Mouse (Mus musculus) fat pad, adult 2 months (tissue): ENCODE data around the gene Cyb5d1.
A peak's percentile ranks its signal among the peaks of the same experiment; 100 is the strongest.
"Not testable (repeated sequence)": the region's sequence is repeated elsewhere in the genome, so short reads cannot be mapped to it uniquely, and the experiment has no call there.

ENCODE experiments used
- DNase-seq: peaks from one replicate; pipeline ENCODE4 v3.0.0-alpha.2; 2011; ENCODE audit warnings: low read depth, low spot score; ENCODE audit errors: extremely low read depth

Gene Cyb5d1

DNA sequence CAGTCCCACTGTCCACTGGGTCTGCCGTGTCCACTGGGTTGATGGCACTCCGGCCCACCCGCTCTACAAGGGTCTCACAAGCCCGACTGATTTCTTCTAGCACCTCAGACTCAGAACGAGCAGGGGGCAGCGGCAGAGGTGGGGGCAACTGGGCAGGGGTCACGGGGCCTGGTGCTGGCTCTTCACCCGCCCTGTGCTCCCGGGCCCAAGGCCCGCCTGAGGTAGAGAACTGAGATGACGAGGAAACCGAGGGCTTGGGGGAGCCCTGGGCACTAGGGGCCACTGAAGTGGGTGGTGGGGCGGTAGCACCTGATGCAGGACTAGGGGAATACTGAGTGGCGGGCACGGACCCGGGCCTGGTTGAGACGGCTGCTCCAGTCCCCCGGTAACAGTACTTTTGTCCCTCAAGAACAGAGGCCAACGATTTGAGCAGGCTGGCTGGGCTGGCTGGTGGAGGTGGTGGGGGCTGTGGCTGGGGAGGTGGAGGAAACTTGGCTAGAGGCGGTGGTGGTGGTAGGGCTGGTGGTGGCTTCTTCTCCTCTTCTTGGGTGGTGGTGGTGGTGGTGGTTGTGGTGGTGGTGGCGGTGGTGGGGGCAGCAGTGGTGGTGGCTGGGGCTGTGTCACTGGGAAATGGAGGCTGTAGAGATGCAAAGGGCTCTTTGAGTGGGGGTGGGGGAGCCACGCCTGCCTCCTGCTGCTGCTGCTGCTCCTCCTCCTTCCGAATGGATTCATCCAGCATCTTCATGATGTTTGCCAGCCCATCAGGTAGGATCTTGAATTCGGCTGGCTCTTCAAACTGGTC lies 9.4 kb upstream of the Cyb5d1 start:
- no peak for DNase-seq

DNA sequence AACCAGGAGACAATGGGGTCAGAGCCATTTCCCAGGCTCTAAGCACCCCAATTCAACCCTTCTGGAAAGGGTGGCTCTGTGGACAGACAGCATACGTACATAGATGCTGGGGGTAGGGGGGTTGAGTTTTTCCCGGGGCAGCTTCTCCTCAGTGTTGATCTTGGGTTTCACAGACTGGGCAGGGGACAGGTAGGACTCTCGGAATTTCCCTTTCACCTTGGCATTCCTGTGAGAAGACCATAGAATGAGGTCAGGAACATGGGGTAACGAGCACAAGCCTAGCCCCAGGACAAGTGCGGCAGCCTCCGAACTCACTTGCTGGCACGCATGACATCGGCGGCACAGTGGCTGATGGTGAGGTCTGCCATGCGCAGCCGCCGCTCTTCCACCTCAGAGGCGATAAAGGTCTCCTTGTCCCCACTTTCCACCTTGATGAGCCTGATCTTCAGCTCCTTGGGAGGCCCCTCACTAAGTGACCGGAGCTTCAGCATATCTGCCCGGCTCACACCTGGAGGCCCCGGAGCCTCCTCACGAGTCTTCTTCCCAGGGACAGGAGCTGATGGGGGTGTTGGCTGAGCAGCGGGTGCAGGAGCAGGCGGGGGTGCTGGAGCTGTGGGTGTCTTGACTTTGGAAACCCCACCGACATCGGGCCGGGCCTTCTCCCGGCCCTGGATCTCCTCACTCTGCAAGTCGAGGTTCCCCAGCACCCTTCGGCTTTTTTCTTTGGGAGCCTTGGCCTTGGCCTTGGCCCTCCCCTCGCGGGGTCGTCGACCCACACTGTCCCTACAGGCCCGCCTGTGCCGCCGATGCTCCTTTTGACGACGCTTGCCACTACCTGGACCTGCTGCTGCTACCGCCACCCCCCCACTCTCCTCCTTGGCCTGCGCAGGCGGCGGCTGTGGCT lies 8.5 kb upstream of the Cyb5d1 start:
- DNase-seq: no peak

DNA sequence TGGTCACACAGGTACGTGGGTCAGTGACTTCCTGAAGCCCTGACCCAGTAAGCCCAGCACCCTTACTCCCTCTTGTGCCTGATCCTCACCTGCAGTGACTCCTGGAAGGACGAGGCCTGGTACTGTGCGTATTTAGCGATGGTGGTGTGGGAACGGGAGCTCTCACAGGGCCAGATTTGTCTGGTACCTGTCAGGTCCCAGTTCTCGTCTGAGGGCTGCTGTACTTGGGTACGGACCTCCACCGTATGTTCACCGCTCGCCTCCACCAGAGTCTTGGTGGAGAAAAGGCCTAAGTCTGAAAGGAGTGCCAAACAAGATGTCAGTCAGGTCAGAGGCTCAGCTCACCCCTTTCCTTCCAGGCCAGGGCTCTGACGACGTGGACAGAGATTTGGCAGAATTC lies 6.6 kb upstream of the Cyb5d1 start:
- no peak for DNase-seq

DNA sequence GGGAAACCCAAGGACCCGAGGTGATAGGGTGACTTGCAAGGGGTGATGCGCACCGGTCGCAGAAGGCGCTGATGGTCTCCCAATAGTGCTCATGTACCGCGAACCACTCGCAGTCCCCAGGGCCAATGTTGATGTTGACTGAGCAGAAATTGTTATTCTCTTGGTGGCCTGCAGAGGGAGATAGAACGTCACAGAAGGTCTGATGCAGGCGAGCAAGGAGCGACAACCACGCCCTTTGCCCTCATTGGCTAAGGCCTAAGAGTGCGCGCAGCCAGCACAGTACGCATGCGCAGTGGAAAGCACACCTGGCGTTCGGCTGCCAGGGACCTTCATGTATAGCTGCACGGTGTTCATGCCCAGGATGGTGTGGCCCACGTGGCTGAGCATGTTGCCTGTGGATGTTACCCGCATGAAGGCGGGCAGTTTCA lies 5.8 kb upstream of the Cyb5d1 start:
- no peak for DNase-seq

DNA sequence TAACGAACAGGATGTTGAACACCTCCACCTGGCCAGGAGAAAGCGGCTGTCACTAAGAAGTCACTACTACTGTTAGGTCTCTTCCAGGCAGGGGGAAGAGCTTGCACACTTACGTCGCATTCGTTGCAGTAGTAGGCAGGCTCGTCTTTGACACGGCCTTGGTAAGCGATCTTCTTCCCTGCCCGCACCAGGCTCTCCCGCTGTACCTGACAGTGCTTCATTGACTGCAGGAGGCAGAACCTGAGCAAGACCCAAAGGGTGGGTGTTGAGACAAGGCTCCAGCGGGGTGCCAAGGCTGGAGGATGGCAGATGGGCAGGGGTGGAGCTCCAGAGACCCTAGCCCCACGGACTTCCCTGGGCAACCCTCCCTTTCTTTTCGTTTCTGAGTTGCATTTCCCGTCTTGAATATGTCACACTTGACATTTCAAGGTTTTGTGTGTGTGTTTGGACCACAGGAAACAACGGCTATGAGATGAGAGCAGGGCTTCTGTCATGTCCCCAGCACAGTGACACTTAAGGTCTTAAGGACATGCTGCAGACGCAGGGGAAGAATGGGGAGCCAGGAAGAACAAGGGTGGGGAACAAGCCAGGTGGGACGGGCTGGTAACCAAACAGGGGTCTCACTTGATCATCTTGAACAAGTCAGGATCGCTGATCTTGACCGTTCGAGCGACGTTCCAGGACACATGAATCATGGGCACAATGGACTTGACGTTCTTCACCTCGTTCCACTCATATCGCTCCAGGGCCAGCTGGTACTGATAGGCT lies 4.8 kb upstream of the Cyb5d1 start:
- DNase-seq: no peak

DNA sequence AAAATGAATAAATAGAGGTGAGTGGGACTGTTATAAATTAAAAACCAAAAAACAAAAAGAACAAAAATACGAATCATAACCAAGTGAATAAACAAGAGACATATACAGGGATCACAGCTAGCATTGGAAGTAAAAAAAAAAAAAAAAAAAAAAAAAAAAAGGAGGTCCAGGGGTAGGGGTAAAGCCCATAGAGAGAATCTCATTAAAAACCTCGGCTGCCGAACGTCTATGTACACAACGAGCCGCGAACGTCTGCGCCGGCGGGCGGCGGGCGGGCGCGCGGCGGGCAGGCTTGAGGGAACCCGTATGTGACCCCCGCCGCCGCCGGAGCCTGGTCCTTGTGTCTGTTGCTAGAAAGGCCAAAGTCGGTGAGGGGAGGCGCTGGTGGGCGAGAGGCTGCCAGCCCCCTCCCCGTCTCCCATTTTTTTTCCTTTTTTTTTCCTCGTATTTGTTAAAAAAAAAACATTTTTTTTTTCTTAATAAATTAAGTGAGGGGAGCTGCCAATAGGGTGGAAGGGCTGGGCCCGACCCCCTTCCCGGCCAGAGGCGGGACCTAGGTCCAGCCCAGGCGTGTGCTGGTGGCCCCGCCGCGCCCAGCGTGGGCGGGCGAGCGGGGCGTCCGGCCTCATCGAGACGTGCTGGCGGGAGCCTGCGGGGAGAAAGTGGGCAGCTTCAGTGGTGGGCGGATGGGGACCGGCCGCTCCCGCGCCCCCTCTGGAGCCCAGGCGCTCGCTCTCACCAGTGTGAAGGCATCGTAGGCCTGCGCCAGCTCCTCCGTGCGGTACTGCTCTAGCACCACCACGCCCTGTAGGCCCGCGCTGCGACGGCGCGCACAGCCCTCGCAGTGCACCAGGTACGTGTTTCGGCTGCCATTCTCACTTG lies 4.0 kb upstream of the Cyb5d1 start:
- DNase-seq: no peak

DNA sequence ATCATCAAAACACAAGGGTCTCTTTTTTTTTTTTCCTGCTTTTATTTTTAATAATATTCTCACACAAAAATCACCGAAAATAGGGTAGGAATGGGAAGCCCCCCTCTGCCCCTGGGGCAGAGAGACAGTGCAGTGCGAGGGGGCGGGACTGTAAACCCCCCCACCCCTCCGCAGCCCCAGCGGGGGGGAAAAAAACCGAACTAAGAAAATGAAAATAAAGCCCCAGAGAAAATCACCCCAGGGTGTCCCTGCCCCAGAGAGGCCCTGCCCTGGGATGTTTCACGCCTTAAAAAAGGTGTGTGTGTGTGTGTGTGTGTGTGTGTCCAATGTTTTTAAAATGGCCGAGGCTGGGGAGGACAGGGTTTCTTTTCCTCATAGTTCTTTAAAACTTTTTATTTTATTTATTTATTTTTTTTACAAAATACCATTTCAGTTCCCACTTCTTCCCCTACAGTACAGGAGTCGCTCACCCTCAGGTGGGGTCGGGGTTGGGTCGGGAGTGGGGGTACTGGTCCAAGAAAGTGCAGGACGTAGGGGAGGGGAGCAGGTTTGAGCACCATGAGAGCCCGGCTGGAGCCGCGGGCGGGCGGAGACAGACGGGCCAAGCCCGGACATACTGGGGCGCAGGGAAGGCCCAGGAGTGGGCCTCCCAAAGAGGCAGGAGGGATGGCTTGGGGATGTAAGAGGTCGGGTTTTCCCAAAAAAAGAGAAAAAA lies 3.2 kb upstream of the Cyb5d1 start:
- DNase-seq: no peak

DNA sequence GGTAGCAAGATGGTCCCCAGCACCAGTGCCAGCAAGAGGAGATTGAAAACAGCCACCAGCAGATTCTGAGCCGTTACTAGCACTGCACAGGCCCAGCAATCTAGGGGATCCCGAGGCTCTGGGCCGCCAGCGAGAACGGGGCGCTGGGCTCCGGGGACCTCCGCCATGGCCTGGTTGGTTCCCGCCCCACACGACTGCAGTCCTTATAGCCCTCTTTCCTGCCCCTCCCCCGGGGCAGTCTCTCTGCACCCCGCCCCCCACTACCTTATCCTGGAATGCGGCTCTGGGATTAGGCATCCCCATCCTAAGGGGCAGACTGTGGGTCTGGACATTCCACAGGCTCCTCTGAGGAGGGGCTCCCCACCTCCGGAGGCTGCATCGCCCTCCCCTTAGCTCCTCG lies 2.6 kb upstream of the Cyb5d1 start, which contains the start of gene Tmem88:
TSS of gene Tmem88 (minus strand) at position 176 of the 400 bp plus-strand sequence.
- DNase-seq: no peak

DNA sequence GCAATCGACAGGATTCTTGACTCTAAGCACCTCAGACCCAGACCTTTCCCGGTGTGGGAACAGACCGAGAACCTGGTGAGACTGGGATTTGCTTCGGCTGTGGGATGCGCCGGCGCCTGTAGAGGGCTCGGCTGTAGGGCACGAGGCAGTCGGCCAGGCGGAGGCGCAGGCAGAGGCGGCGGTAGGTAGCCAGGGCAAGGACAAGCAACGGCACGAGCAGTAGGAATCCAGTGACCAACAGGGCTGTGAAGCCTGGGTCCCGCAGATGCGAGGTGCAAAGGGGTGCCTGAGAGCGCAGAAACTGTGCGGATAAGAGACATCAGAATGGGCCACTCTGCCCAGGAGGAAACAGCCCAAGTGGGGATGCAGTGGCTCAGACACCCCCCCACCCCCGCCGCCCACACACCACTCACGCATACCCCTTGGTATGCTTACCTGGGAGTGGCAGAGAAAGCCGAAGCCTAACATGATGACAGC lies 2.2 kb upstream of the Cyb5d1 start:
- no peak for DNase-seq

DNA sequence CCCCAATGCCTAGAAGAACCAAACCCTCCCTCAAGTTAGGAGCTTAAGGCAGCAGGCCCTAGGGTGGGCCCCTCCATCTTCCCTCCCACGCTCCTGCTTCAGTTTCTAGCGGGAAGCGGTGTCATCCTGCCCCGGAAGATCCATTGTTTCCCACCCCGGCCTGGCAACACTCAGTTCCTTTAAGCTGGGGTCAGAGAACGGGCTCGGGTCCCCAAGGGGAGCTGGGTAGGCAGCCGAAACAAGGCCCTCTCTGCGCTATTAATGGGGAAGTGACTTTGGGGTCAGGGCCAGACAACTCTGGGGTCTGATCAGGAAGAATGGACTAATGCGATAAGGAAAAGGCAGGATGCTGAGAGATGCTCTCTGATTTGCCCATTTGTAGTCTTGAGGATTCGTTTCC lies 1.3 kb upstream of the Cyb5d1 start:
- DNase-seq: no peak

DNA sequence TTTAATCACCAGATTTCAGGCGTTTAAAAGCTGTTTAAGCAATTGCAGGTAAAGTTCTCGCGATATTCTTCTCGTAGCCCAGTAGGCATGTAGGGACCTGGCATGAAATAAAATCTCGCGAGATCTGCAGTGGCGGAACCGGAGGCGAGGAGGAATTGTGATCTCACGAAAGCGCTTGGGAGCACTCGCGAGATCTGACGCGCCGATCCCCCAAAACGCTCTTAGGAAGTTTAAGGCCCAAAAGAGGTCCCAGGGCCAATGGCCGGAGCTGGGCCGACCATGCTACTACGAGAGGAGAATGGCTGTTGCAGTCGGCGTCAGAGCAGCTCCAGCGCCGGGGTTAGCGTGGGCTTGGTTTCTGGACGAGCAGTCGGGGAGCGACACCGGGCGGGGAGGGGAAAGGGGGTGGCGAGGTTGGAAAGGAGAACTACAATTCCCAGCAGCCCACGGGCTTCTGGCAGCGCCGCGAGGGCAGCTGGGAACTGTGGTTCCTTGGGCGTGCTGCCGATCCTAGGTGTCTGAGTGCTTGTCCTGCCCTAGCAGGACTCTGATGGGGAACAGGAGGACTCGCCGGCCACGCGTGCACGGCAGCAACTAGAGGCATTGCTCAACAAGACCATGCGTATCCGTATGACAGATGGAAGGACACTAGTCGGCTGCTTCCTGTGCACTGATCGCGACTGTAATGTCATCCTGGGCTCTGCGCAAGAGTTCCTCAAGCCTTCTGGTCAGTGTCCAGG lies 373 bp upstream of the Cyb5d1 start:
- peak; percentile 95 for DNase-seq

DNA sequence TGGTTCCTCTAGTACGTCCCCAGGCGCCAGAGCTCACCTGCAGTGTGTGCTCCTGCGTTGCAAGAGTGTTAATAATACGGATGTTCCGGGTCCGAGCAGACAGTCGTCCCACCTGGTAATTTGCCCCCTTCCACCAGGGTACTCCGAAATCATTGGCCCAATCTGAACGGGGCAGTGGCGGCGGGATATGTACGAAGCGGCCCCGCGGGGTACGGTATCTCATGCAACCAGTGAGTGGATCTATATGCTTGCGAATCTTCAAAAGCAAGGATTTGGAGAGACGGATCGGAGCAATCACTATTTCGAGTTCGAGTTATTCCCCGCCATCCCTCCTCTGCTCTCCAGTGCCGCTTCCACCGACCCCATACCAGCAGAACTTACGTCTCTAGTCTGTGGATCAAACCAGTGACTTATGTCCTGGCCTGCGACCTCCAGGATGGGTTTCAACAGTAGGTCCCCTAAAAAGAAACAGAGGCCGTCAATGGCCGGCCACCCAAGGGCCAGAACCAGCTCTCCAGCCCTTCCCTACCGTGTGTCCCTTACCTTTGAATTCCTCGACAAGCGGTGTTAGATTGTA lies 752 bp downstream of the Cyb5d1 start:
- DNase-seq: not testable (repeated sequence)

DNA sequence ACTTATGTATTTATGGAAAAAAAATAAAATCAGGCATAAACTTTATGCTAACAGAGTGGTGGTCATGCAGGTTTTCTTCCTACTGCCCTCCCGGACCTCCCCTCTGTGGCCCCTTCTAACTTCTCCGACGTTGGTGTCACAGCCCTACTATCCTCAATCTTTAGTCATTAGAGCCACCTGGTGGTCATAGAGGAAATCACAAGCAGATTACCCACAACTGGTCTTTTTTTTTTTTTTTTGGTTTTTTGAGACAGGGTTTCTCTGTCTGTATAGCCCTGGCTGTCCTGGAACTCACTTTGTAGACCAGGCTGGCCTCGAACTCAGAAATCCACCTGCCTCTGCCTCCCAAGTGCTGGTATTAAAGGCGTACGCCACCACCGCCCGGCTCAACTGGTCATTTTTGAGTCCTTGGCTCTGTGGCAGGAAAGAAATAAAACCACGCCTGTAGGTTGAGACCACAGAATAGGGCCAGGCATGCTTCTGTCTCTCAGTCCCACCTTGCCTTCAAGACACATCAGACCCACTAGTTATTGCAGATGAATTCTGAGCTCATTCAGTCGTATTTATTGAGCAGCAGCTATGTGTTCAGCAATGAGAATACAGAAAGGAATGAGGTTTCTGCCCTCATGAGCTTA lies 4.9 kb downstream of the Cyb5d1 start:
- DNase-seq: no peak

DNA sequence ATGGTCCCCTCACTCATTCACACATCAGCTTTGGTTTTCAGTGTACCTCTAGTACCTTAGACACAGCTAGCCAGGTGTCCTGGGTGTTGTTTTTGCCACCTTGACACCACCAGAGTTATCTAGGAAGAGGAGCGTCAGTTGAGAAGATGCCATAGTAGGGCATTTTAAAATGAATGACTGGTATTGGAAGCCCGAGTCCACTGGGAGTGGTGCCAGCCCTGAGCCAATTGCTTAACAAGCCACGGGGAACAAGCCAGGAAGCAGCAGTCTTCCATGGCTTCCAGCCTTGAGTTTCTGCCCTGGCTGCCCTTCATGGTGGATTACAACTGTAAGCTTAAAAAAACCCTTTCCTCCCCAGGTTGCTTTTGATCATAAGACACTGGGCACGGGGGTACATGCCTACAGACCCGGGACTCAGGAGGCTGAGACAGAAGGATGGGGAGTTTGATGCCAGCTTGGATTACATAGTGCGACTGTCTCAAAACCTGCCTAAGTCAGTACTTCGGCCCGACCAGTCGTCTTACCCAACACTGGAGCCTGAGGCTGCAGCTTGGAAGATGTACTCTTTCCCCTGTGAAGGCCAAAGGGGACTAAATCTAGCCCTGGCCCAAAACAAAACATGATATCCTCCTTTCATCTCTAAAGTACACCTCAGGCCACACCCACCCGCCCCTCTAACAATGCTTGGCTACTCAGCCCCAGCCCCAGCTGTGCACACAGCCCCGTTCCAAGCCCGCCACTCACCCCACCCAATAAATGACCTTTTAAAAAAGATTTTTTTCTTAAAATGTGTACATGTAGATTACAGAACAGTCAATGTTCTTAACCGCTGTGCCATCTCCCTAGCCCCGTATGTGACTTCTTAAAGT lies 5.7 kb downstream of the Cyb5d1 start:
- no peak for DNase-seq

DNA sequence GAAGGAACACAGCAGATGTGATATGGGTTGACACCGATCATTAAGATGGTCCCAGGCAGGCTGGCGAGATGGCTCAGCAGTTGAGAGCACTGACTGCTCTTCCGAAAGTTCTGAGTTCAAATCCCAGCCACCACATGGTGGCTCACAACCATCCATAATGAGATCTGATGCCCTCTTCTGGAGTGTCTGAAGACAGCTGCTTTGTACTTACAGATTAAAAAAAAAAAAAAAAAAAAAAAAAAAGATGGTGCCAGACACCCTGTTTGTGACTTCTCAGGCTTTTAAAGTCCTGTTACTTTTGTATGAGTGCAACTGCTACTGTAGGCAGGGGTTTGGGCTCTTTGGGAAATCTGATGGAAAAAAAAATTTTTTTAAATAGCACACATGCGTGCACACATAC lies 6.8 kb downstream of the Cyb5d1 start:
- no peak for DNase-seq

DNA sequence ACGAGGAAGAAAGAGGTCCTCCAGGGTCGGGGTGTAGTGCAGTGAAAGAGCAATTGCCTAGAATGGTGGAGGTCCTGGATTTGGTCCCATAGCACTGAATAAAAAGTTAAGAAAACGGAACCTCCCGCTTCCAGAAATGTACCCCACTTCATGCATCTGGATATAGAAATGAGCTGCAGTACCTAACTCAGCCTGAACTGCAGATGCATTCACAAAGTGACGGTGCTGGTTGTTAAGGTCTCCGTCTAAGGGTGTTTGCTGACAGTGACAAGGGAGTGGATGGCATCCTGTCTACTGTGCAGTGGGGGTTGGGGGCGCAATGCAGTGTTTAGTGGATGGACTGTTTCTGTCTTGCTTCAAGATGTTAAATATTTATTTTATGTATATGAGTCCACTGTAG lies 8.7 kb downstream of the Cyb5d1 start:
- DNase-seq: no peak

DNA sequence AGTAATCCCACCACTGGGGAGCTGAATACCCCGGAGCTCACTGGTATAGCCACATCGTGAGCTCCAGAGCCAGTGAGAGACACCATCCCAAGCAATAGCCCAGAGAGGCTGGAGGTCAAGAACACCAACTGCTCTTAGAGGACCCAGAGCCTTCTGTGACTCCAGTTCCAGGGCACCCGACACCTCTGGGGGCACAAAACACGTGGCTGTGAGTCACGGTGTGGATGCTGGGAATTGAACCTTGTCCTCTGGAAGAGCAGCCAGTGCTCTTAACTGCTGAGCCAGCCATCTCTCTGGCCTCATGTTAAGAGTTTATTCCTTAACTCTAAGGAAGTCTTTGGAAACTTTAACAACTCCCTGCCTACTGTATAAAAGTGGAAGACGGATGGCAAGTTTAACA lies 10.5 kb downstream of the Cyb5d1 start:
- no peak for DNase-seq
